Mouse (Mus musculus): Measurements from ENCODE around the gene Sept9.
"Not testable (repeated sequence)": the region's sequence is repeated elsewhere in the genome, so short reads cannot be mapped to it uniquely, and the experiment has no call there.

Sept9 gene

DNA sequence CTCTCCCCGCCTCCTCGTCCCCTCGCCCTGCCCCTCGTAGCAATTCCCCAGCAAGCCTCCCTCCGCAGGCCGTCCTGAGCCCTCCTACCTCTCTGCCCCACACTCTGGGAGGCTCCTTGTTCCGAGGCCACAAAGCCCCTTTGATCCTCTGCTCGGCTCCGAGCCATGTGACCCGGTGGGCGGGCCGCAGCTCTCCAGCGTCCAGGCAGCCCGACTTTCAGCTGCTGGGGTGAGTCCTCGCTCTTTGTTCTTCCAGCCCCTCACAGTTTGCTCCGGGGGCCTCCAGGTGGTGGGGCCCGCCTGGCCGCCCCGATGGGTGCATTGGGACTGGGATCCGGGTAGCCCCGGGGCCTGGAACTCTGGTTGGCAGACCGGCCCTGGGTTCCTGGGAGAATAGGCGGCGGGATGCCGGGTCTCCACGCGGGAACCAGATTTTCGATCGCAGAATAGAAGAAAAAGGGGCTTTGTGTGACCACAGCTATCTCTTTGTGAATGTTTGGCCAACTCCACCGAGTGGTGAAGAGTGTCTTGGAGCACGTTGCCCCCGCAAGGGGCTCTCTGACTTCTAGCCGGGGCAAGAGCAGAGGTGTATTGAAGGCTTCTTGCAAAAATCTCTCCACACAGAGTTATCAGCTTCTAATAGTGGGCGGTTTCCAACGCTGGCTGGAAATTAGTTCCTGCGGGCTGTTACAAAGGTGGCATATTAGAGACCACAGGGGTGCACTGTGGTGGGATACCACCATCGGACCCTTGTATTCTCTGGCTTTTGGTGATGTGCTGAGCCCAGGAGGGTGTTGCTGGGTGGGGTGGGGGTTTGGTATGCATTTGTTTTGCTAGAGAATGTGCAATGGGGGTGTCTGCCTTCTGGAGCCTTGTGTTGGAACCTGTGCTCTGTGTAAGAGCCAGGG, 133.0 kb downstream of the Sept9 start:
- no peak for DNase-seq

DNA sequence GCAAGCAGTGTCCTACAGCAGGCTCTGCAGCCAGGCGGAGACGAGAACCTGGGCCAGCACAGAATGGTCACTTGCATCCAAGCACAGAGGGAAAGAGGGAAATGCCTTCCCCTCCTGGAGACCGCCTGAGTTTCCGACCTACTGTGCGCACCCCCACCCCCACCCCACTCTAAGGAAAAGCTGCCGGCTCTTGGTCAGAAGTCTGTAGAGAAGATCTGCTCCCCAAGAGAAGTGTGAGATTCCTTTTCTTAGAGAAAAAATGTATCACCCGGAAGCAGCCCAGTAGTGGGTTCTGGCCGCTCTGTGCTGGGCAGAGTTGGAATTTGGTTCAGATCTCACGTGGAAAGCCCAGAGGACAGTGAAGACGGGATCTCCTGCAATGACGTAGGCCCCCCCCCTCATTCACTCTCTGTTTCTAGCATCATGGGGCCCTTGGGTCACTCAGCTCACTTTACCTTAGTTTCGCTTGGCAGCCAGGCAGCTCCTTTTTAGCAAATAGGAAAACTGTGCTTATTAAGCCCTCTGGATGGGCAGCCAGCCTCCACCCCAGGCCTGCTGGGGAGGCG, 133.8 kb downstream of the Sept9 start:
- DNase-seq, result no peak

DNA sequence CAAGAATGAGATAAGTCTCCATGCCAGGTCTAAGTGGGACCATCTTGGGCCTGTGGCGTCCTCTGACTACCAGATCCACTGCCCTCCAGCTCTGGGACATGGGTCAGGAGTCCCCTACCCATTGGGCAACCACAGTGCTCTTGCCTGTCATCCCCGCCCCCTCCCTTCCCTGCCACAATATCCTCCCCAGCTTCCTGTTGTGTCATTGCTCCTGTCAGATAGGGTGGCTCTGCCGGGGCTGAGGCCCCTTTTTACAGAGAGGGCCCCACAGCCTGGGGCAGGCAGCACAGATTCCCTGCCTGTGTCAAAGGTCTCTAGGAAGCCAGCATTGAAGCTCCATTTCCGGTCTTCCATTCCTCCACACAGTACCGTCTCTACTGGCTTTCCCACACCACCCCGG, 134.6 kb downstream of the Sept9 start:
- no peak for DNase-seq

DNA sequence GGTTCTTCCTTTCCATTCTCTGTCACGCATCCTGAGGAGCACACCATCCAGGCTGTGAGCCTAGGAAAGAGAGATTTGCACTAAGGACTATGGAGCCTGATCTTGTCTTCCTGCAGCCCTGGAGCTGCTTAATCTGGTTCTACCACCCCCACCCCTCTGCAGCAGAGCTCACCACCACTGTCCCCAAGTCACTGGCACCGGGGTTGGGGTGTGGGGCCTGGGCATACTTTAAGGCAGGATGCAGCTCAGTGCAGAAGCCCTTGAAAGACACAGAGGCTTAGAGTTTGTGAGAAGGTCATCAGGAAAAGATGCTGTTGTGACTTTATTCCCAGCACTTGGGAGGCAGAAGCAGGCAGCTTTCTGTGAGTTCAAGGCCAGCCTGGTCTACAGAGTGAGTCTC, 135.7 kb downstream of the Sept9 start:
- no peak for DNase-seq

DNA sequence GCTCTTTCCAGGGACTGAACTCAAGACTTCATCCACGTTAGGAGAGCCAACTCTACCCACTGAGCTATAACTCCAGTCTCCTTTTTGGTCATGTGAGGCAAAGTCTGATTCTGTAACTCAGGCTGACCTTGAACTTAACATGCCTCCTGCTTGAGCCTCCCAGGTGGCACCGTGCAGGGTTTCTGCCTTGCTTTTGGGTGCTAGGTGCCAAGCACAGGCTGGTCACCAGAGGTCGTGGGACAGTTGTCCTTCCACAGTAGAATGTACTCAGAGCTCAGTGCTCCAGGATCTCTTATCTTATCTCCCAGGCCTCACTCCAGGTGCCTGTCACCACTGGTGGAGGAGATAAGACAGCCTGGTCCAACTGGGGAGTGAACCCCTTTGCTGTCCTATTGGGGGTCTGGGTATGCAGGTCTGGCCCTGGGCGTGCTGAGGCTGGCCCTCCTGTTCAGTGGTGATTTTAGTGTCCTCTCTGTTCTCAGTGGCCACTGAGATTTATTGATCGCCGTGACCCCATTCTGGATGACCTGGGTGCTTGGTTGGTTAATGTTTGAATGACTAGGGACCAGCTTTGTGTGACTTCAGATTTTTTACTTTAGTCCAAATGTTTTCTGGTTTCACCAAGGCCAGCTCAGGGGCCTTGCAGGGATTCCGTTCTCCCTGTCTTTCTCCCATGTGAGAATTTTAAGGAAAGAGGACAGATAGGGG, 136.8 kb downstream of the Sept9 start:
- no peak for DNase-seq

DNA sequence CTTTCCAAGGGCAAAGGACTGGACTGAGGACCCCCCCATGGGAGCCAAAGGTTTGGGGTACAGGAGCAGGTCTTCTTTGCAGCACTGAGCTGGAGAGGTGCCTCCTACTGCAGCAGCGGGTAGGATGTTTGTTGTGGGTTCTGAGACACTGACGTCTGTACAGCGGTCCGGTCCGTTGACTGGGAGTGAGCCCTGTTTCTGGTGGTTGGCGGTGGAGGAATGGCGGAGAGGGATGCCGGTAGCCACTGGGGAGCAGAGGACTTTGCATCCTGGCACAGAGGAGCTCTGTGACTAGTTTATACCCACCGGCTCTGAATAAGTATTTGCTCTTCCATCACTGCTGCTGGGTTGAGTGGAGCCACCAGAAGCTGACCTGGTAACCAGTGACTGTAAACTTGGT, 138.3 kb downstream of the Sept9 start:
- DNase-seq, result no peak

DNA sequence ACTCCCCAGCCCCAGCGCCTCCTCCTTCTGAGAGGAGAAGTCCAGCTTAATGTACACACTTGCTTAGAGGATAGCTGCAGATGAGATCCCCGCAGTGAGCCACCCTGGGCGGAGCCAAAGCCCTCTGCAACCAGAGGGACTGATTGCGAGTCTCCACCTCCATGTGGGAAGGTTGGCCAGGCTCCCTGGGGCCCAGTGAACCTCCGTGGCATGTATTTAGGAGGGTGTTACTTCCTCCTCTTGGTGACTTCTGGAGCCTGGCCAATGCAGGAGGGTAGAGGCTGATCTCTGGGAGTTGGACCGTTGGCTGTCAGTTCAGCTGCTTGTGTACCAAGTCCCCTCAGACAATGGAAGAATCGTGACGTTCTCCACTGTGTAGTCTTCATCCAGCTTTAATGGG, 139.0 kb downstream of the Sept9 start:
- peak; percentile 54 for DNase-seq

DNA sequence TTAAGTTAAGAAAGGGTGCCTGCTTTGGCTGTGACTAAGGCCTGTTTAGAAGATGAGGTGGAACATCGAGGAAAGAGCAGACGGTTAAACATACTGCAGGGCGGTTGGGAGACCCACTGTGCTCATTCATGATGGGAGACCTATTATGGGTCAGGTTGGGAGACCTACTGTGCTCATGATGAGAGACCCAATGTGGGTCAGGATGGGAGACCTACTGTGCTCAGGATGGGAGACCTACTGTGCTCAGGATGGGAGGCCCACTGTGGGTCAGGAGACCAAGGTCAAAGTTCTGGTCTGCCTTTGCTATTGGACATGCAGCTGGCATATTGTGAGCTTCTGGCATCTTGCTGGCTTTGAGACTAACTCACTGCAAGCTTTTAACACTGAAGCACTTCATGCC, 139.6 kb downstream of the Sept9 start:
- DNase-seq, result no peak

DNA sequence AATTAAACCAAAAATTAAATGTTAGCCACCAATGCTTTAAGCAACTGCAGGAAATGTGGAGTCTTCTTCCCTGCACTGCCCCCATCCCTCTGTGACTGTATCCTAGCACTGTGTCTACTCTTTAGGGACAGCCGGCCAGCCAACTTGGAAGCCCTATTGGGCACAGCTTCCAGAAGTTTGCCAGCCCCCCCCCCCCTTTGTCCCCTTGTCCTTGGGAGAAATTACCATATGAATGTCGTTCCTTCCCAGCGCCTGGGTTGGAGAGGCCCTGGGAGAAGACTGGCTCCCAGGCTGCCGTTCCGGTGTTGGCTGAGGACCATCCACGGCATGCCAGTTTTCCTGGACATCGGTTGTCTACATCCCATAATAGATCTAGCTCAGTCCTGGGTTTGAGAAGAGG, 141.8 kb downstream of the Sept9 start:
- DNase-seq, result no peak

DNA sequence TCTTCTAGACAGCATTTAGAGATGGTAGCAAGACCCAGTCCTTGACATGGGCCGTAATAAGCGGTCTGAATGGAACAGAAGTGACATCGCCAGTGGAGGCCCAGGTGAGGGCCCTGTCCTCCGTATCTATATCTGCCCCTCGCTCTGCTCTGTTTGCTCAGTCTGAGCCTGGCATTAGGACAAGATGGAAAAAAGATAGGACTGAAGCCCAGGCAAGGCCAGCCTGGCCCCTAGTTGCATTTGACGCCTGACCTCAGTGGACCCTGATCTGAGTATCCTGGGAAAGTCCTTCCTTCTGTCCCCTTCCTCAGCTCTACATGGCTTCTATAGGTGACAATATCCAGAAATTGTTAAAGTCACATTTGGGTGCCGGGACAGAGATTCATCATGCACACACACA, 142.6 kb downstream of the Sept9 start:
- DNase-seq, result no peak

DNA sequence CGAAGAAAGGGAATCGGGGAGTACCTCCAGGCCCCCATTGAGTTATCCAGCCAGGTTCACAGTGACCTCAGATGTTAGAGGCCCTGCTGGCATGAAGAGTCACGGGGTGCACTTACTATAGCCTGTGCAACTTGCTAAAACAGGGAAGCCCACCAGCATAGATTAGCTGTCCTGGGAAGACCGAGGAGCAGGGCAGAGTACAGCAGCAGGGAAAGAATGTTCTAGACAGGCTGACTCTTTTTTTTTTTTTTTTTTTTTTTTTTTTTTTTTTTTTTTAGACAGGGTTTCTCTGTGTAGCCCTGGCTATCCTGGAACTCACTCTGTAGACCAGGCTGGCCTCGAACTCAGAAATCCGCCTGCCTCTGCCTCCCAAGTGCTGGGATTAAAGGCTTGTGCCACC, 143.0 kb downstream of the Sept9 start:
- not testable (repeated sequence) for DNase-seq

DNA sequence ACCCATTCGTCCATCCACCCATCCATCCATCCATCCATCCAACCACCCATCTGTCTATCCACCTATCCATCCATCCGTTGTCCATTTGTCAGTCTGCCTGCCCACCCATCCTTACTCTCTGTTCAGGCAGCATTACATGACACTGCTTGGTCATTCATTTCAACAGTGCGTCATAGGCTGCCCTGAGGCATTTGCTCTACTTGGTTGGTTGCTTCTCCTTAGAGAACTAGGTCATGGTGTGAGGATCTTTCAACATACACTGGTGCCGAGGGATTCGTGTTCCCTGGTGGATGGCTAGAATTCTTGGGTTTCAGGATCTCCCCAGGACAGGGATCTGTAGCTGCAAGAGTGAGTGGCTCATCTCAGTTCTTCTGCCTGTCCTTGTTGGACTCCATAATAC, 144.3 kb downstream of the Sept9 start:
- no peak for DNase-seq

DNA sequence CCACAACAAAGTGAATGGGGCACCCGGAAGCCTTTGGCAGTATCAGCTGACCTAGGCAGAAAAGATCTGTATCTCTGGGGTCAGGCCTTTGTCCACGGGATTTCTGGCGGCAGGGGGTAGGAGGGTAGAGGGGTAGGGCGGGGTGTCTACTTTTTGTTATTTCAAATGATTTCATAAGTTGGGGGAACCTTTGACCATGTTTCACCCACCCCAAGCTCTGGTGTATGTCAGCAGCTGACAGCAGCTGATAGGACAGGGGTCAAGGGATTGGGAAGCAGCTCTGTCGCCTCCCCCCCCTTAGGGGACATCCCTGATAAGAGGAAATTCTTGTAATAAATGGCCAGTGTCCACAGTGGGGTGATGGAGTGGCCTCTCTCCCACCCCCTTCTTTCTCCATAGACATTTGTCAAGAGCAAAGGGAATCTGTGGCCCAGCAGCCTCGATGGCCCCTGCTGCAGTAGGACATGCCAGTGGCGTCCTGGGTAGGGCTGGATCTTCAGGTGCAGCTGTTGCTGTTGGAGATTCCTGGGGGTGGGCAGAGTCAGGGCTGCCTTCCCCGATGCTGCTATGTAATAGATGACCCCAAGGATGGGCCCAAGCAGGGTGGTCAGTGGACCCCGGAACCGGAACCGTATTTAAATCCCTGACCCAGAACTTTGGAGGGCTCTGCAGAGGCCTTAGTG, 145.0 kb downstream of the Sept9 start:
- no peak for DNase-seq

DNA sequence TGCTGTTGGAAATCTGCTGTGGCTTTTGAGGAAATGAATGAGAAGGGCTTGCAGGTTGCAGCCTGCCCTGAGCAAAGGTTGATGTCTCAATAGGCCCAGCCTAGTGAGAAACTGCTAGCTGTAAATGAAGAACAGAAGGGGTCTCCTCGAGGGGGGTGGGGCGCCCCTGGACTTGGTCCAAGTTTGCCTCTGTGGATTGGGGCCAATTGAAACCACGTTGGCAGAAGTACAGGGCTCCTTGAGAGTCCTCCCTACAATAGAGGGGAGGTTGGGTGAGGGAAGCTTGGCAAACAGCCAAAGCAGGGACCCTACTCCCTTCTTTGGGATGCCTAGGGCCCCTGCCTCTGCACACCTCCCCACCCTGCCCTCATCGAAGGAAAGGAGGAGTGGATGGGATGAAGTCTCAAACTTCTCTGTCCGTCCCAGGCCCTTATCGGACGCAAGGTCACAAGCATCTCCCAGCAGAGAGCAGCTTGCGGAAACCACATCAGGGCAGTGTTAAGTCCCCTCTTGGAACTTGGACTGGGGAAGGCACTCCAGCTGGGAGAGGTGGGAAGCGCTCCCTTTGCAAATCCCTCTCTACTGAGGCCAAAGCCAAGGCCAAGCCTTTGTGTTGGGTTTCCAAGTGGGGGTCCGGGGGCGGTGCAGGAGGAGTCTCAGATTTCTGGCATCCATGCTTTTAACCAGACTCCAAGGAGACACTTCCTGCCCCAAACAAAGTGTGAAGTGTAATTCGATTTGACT, 145.7 kb downstream of the Sept9 start:
- no peak for DNase-seq

DNA sequence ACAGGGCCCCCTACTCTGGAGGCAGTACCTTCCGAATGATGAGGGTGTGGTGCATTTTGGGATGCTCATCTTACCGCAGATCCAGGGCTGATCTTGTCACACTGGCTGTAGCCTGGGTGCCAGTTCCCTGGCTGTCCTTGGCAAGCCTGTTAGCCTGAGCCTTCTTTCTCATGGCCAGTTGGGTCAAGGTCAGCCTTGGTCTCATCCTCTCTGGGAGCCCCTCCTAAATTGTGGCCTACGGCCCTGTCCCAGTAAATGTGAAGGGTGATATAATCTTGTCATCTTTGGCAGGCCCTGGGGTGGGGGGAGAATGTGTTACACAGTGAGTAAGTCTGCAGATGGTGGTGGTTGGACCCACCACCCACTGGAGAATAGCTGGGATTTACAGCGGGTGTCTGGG, 147.8 kb downstream of the Sept9 start:
- no peak for DNase-seq

DNA sequence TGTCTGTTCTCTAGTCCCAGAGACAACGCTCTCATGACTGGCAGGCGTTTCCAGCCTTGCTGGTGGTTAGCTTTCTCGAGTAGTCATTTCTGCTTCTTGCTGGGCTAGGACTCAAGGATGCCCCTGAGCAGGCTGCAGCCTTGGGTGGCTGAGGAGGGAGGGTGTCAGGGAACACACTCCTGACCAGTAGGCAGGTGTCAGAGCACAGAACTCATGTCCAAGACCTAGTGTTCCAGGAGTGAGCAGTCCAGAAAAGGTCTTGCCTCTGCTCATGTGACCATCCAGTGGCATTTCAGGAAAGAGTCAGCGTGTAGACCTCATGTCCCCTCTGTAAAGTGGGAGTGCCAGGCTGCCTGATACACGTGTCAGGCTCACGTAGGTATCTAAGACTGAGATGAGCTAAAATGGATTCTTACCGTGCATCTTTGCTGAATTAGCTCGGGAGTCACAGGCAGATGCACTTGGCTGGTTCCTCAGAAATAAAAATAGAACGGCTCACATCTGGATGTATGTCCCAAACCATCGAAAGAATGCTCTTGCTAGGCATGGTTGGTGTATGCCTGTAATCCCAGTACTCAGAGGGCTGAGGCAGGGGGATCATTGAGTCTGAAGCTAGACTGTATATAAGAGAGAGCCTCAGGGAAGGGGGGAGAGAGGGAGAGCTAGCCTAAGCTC, 149.1 kb downstream of the Sept9 start:
- no peak for DNase-seq

DNA sequence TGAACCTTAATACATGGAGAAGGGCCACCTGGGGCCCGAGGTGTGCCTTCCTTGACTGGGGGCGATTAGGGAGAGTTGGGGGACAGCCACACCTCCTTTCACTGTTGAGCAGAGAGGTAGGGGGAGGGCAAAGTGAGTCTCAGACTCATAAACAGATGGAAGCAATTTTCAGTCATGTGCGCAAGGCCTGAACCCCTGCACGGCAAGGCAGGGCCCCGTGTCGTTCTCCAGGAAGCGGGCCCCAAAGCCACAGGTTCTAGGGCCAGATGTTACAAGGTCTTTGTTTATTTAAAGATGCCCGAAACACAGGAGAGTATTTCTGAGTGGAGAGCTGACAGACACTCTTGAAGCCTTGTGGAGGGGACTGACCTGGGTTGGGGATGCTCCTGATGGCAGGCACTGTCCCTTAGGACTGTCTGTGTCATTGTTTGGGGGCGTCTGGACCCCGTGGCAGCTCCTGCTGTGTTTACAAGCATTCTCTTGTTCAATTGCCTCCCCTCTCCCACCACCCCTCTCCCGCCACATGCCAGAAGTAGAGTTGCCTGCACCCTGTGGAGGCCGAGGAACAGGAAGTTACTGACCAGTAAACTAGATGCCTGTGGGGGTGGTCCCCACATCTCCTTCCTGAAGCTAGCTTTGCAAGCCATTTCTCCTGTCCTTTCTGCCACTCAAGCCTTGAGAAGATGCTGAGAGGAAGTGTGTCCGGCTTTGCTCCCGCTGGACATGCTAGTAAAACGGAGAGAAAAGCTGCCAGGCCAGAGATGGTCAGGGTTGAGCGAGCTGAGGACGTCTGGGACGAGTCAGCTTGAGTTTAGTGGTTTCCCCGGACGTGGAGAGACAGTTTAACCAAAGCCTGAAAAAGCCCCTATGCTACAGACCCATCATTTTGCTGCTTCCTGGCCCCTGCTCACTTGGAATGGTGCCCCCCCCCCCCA, 150.2 kb downstream of the Sept9 start:
- DNase-seq, result no peak

DNA sequence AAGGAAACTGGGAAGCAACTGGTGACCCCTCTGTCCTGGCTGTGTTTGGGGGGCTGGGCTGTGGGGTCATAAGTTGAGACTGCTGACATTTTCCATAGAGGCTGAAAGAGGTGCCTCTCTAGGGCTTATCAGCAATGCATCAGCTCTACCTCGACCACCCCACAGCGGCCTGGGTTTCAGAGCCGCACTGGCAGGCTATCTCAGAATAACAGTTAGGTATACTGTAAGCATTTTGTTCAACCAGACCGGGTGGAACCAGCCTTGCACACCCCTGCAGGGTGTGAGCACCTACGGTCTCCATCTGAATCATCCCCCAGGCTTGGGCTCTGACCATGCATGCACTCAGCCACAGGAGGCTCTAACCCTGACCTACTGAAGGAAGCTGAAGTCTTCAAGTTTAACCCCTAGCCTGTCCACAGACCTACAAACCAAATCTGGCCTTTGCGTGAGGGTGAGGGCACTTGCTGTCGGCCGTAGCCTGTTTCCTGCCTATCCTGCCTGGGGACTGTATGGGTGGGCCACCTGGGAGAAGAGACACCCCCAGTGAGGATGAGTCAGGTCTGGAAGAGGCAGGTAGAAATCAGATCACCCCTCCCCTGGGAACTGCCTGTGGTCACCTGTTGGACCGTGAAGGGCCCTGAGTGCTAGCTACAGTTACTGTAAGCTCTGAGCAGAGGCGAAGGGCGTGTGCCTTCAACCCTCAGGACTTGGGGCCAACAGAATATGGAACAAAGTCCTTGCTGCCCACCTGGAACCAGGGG, 151.2 kb downstream of the Sept9 start:
- DNase-seq, result no peak

DNA sequence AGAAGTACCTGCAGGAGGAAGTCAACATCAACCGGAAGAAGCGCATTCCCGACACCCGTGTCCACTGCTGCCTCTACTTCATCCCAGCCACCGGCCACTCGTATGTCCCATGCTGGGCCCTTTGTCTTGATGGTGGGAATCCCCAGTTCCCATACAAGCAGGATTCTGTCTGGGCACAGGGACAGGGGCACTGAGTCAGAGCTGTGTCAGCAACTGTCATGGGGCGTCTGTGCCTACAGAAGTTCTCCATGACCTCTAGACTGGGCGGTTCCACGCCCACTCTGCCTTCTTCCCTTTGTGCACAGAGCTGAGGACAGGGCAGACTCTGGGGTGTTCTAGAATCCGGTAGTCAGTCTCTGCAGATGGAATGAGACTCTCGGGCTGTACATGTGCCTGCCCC, 153.7 kb downstream of the Sept9 start:
- DNase-seq, result no peak

DNA sequence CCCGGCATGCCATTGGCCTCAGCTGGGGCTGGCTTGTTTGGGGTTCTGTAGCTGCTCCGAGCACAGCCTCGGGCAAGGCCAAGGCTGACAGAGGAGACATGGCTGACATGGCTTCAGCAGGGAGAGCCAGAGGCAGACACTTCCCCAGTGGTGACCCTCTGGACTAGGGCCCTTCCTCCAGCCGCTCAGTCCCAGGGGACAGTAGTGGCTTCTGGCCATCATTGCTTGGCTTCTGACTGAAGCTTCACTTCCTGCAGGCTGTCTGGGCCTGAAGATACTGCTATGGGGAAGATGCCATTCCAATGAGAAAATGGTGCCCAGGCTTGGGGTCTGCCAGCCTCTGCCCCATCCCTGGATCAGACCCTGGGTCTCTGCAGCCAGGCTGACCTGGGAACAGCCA, 154.6 kb downstream of the Sept9 start:
- peak; percentile 73 for DNase-seq
